Mouse (Mus musculus) kidney, postnatal 36 days (tissue): ENCODE data around the gene Sae1.
"Not testable (repeated sequence)": the region's sequence is repeated elsewhere in the genome, so short reads cannot be mapped to it uniquely, and the experiment has no call there.

Experiments used
- DNase-seq, 2 experiments: peaks; one replicate each; pipeline ENCODE4 v3.0.0; 2021 to 2022; ENCODE audit warnings: mixed read lengths in 2 of 2

Gene Sae1

DNA sequence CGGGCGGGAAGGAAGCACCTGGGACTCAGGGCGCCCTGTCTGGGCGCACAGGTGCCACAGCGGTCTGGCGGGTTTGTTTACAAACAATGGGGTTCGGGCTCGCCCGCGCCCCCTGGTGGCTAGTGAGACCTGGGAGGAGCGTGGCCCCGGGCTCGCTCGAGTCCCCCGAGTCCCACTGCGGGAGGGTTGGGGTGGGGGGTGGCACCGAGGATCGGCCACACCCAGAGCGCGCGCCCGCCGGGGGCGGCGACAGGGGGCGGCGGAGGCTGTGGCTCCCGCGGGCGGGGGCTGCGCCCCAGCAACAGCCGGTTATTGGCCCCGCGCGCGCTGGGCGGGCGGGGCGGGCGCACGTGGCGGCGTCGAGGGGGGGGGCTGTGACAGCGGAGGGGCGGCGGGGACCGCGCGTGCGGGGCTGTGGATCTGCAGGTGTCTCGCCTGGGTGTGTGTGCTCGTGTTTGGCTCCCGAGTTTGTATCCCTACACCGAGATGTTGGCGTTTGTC lies 77.5 kb downstream of the Sae1 start:
- peak; percentile 81 to 94 for DNase-seq

DNA sequence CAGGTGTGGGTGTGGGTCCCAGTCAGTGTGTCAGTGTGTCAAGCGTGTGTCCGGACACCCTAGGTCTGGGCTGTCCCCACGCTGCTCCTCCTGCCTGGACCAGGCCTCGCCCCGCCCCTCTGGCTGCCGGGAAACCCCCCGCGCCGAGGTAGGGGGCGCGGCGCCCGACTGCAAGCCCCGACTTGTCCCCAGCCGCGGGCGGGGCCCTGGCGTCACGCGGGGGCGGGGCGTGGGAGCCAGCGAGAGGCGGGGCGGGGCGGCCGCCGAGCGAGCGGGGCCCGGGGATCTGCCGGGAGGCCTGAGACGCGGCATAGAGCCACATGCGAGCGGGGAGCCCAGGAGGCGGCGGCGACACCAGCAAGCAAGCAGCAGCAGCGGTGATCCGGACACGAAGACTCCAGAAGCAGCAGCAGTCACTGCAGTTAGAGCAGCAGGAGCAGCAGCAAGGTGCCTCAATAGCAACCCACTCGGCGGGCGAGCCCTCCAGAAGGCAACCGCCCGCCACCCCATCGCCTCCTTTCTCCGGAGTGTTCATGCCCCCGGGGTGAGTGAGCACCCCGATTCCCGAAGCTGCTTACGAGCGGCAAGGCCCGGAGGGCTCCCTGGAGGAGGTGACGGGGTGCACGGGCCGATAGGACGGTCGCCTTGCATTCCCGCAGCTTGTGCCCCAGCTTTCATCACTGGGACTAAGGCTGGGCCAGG lies 78.1 kb downstream of the Sae1 start:
- peak; percentile 87 to 96 for DNase-seq

DNA sequence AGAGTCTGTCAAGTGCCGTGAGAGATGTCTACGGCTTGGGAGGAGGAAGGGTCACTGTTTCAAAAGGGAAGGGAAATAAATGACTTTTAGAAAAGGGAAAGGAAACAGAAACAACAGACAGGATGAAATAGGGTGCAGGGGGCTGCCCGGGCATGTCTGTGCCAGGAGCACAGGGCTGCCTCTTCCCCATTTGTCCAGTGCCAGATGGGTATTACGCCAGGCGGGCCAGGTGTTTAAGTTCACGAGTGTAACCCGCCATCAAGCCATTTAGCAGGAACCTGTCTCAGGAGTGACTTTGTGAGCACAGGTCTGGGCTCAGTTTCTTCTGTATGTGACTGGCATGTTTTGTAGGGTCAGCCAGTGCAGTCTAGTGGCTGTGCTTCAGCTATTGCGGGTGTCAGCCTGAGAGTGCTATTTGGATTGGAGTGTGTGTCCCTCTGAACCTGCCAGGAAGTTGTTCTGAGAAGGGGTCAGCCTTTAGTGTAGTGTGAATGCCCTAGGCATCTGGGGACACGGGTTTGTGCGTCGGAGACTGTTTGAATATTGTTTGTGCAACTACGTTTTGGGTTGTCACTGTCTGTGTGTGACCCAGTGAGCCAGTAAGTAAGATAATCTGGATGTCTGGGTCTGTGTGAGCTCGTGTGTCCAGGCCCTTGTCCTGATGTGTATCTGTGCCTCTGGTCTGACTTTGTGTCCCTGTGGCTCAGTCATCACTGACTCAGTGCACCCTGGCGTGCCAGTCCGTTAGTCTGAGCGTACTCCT lies 78.9 kb downstream of the Sae1 start:
- DNase-seq, result peak in 1 of 2 experiments; percentile 20

DNA sequence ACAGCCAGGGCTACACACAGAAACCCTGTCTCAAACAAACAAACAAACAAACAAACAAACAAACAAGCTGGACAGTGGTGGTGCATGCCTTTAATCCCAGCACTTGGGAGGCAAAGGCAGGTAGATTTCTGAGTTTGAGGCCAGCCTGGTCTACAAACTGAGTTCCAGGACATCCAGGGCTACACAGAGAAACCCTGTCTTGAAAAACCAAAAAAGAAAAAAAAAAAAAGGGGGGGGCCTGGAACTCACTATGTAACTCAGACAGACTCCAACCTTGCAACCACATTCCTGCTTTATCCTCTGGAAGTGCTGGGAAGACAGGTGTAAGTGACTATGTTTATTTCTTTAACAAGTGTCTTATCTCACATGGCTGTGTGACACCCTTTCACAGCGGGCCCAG lies 79.5 kb downstream of the Sae1 start, which contains the start of gene Bbc3:
Bbc3 (plus strand) TSS at position 301 of the 400 bp plus-strand sequence.
- DNase-seq, result not testable (repeated sequence)

DNA sequence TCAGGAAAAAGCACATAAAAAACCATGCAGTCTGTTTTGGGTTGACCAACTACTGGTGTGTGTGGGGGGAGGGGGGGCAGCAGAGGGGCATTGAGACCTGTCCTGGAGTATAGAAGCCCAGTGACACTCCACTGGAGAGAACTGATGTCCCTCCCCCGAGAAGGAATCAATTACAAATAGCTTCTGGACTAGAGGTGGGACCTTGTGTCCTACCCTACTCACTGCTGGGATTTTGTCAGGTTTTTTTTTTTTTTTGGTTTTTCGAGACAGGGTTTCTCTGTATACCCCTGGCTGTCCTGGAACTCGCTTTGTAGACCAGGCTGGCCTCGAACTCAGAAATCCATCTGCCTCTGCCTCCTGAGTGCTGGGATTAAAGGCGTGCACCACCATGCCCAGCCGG lies 80.5 kb downstream of the Sae1 start:
- DNase-seq, result not testable (repeated sequence)

DNA sequence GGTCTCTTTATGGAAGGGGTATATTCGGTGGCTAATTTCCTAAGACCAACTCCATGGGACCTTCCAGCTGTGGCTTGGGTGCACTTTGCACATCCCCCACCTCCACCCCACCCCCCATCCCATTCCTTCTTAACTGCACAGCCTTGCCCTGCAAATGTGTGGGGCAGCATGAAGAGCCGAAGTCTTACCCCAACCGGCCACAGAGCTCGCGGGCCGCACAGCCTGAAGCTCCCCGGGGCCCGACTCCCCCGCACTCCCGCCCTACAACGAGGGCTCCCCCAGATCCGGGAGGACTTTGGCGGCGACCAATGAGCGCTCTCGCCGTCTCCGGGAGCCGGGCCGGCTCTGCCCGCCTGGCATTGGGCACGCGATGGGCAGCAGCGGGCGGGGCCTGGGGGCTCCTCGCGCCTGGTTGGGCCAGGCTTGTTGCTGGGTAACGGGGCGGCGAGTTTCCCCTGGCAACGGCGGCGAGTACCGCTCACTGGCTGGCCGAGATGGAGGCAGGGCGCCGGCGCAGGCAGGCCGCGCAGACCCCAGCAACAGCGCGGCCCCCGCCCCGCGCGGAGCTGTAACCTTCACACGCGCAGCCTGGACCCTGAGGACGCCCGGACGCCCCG lies 88.1 kb downstream of the Sae1 start:
- DNase-seq, result peak; percentile 91 to 92

DNA sequence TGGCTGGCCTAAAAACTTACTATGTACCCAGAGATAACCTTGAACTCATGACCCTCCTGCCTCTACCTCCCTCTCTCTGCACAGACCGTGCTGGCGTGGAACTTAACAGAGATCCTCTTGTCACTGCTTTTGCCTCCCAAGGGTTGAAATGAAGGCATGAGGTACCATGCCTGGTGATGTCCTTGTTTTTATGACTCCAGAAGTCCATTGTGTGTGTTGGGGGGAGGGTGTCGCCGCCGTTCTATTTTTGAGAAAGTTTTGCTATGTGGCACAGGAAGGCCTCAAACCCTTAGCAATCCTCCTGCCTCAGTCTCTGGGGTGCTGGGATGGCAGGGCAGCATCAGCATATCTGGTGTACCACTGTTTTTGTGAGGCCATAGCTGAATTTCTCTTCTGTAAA lies 88.7 kb downstream of the Sae1 start:
- no peak for DNase-seq

DNA sequence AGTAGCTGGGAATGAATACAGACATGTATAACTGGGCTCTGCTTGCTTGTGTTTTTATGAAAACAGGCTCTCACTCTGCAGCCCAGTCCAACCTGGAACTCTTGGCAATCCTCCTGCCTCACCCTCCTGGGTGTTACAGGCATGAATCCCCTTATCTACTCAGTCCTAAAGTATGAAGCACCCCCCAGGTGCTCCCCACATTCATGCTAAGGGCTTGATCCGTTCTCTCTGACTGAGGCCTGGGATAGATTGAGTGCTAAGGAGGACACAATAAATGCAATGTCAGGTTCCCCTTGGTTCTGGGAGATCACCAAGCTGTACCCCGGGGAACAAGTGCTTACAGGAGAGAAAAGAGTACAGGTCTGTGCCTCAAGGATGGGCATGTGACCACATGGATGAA lies 90.0 kb downstream of the Sae1 start:
- DNase-seq, result no peak

DNA sequence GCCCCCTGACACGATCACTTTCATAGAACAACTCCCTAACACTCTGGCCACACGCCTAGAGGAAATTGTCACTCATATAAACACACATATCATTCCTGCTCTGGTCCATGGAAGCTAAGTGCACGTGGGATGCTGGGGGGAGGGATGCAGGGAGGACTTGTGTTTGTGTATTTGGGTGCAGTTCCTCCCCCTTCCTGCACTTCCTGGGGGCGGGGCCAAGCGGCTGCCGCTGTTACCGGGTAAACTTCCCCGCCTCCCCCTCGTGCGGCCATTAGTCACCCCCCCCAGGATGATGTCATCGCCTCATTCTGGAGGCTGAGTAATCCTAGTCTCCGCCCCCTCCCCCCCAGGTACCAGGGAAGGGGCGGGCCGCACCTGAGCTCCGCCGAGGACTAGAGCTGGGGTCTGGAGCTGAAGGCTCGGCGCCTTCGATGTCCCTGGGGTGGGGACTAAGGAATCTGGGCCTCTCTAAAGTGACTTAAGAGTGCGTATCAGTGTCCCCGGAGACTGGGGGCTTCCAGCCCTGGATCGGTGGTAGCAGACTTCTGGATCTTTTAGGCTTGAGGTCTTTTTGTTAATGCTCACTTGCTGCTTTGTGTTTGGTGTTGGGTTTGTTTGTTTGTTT lies 90.7 kb downstream of the Sae1 start:
- DNase-seq, result peak; percentile 92 to 94

DNA sequence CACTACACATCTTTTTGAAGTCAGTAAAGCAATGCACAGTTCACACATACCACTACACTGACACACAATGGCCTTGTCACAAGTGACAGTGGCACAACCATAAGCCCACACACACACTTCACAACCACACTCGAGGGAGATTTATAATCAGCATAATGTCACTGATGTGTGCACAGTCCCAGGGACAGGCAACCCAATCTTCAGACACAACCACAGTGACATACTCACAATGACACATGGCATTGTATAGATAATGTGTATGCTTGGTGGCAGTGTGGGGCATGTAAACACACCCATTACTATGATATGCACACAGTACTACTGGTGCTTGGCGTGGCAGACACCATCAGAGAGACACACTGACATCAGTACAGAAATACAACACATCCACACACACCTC lies 91.5 kb downstream of the Sae1 start:
- no peak for DNase-seq

DNA sequence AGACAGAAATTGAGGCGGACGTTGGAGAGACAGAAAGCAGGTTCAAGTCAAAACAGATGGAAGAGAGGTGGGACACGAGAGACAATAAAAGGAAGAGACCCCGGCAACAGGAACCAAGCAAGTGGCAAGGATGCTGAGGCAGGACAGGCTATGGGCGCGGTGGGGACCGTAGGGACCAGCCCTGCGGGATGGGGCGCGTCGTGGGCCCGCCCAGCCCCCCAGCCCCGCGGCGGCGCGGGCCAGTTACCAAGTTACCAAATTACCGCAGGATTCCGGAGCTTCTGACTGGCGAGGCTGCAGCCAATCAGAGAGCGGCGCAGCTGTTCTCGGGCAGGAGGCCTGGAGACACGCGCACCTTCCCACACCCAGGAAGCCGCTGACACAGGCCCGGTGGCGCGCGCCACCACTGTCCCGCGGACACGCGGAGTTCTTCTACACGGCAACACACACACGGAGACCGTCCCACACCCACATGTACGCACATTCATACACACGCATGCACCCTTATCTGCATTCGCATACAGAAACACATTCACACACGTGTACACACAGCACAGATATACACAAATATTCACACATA lies 92.2 kb downstream of the Sae1 start:
- peak; percentile 84 for DNase-seq

DNA sequence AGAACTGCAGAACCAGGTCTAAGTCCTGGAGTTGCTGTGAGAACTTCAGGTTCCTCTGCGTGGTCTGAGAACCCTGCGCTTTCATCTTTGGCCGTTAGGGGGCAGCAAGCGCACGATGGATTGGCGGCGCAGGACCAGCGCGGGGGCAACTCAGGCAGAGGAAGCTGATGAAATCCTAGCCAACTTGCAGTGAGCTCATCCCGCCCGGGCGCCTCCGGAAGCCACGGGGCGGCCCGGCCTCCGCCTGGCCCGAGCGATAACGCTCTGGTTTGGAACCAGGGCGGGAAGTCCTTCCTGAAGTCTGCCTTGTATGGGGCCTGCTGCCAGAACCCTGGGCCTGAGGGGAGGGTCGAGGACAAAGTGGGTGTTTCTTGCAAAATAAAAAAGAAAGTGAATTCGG lies 92.8 kb downstream of the Sae1 start:
- peak; percentile 94 to 96 for DNase-seq

DNA sequence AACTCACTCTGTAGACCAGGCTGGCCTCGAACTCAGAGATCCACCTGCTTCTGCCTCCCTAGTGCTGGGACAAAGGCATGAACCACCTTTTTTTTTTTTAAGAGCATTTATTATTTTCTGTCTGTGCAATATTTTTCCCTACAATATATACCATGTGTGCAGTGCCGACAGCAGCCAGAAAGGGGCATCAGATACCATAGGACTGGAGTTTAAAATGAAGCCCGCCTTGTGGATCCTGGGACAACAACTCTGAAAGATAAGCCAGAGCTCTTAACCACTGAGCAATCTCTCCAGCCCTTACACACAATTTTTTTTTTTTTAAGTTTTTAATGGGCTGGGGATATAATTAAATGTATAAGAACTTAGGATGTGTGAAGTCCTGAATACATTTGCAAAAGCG lies 93.3 kb downstream of the Sae1 start:
- peak; percentile 36 to 65 for DNase-seq

DNA sequence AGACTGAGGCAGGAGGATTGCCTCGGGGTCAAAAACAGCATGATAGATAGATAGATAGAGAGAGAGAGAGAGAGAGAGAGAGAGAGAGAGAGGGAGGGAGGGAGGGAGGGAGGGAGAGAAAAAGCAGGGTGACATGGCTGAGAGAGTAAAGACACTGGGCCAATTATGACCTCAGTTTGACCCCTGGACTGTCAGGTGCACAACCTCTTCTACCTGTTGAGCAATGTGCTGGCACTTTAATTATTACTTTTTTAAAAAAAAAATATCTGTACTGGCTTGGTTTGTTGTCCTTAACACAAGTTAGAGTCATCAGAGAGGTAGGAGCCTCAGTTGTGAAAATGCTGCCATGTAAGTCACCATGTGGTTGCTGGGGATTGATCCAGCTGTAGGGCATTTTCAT lies 99.8 kb downstream of the Sae1 start:
- no peak for DNase-seq

DNA sequence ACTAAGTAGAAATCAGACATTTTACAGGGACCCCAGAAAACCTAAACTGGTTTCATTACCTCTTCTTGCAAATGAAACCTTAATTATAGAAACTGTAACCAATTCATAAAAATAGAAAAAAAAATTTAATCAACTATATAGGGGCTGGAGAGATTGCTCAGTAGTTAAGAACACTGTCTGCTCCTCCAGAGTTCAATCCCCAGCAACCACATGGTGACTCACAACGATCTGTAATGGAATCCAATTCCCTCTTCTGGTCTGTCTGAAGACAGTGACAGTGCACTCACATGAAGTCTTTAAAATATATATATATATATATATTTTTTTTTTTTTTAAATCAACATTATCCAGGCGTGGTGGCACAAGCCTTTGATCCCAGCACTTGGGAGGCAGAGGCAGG lies 100.6 kb downstream of the Sae1 start:
- no peak for DNase-seq

DNA sequence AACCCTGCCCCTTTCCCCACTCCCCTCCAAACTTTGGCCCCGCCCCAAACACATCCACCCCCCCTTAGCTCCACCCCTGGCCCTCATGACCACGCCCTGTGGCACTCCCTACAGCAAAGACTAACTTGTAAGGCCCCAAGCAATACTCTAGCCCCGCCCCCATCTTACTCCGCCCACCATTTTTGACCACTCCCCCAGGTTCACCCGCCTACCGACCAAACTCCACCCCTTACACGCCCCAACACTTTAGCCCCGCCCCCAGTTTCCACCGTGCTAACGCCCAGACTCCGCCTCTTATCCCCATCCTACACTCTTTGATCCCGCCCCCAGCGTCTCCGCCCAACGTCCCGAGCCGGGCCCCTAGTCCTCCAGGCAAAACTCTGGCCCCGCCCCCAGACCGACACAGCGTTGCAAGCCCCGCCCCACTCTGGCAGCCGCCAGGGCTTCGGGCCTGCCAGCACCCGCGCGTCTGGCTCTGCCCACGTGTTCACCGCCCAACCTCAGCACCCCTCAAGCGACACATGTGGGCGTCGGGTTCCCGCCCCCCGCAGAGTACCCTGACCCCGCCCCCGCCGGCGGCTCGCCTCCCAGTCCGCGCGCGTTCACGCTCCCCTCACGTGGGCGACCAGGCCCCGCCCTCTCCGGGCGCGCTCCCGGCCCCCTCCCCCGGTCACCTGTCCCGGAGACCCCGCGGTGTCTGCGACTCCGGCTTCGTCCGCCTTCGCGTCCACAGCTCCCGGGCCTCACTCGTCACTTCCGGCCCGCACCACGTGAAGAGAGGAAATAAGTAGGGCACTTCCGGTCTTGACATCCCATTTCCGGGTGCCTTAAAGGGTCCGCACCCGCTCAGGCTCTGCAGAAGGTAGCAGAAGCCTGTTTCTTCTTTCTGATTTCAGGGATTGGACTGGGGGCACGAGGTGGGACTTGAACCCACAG lies 101.3 kb downstream of the Sae1 start, which contains the start of gene Ccdc9:
Ccdc9 (minus strand) TSS at position 770 of the 936 bp plus-strand sequence.
- DNase-seq, result peak; percentile 100

DNA sequence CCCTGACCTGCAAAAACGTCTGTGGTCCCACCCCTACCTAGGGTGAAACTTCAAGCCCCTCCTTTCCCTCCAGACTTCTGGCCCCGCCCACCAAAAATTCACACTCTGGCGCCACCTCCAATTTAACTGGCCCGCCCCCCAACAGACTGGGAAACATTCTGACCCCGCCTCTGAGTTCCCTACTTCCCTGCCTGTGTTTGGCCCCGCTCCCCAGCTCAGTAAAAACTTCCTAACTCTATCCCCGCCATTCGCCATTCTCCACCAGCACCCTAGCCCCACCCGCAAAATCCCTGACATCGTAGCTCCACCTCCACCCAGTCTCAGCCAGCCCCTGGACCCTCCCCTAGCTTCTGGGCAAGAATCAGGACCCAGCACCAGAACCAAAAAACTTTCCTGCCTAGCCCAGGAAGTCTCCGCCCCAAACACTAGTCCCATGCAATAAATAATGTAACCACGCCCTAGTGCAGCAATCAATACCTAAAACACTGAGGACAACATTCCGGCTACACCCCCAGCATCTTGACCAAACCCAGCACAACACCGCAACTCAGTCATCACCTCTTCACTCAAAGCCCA lies 102.1 kb downstream of the Sae1 start:
- DNase-seq, result peak; percentile 86 to 87

DNA sequence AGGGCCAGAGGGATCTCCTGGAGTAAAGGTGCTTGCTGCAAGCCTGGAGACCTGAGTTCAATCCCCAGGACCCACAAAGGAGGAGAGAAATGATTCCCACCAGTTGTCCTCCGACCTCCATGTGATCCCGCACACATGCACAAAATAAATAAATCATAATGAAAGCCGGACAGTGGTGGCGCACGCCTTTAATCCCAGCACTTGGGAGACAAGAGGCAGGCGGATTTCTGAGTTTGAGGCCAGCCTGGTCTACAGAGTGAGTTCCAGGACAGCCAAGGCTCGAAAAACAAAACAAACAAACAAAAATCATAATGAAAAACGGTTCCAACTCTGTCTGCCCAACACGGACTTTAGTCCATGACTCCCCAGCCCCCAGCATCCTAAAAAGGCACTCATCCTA lies 102.7 kb downstream of the Sae1 start:
- no peak for DNase-seq

DNA sequence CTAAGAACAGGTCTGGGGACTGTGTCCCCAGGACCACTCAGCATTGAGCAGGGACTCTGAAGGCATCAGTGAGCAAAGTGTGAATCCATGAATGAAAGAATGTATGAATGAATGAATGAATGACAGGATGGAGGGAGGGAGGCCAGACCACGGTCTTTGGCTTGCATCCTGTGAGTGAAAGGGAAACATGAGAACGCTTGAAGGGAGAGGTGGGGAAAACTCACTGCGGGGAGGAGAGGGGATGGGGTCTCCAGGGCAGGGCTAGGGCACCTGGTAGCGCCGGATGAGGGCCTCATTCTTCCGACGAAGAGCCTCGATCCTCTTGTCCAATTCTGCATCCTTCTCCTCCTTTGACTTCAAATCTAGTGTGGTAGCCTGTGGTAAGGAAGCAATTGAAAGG lies 103.6 kb downstream of the Sae1 start:
- no peak for DNase-seq

DNA sequence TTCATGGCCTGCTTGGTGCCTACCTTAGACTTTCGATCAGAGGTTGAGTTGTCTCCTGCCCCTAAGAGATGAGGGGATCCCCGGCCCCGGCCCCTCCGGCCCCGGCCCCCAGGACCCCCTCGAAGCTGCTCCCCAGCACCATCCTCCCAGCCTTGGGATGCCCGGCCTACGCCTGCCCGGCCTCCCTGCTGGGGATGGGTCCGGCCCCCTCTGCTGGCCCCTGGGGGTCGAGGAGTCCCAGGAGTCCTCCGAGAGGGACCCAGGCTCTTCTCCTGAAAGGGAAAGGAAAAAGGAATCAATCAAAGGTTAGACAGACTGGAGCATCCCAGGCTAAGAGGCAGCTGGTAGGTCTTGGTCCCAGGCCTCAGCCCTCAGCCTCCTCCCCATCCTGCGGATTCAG lies 105.3 kb downstream of the Sae1 start:
- no peak for DNase-seq

DNA sequence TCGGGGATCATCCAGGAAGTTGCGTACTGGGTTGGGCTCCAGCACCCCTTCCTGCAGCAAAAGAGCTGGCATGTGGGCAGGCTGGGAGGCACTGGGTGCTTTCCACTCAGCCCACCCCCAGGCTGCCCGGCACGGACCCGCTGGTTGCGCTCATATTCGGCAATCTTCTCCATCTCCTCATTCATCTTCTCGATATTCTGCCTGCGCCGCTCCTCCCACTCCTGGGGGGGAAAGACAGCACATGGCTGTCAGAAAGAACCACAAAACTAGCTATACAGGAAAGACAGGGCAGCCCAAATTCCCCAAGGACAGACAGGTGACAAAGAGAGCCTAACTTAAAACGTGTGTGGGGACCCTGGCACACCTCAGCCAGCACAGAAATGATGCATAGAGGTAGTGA lies 106.9 kb downstream of the Sae1 start:
- DNase-seq, result no peak
